Mouse (Mus musculus): ENCODE results near the gene Akt2. TPM values are rescaled to one million over a fixed set of nuclear protein-coding genes. Genes with fewer than 3 reads are reported as not detected.
A peak's percentile ranks its signal among the peaks of the same experiment; 100 is the strongest.

The Akt2 gene
- total and polyA plus RNA-seq, 3 experiments, result 73.5 to 127 TPM; not detected in 1

GRCm38 (mm10) chr7:27674522-27675221 lies 83.3 kb downstream of the Akt2 start, which contains the start of gene Map3k10 (continued):
- no peak for TF ChIP-seq CTCF (IDR thresholded peaks at IDR 0.05 in 2 of 3, conservative IDR thresholded peaks at IDR 0.05 in 1 of 3; ENCODE audit: control insufficient read depth in 1 of 3, insufficient read depth in 1 of 3, low read depth in 2 of 3, low read length in 3 of 3, poor library complexity in 1 of 3, severe bottlenecking in 1 of 3)
- TF ChIP-seq ETS1 (IDR thresholded peaks at IDR 0.05; ENCODE audit: low read depth, low read length), result no peak
- peak; percentile 66; the same call in 1 of the 2 replicates for TF ChIP-seq MXI1 (IDR thresholded peaks at IDR 0.05; ENCODE audit: low read depth, low read length)
- no peak for TF ChIP-seq ZC3H11A (IDR thresholded peaks at IDR 0.05; ENCODE audit: low read depth, low read length)

GRCm38 (mm10) chr7:27675222-27675612 lies 83.9 kb downstream of the Akt2 start:
- Histone ChIP-seq H3K36me3 (ENCODE audit: control insufficient read depth in 1 of 2, insufficient read depth in 2 of 2, low read length in 2 of 2) (peaks cover 0 to 13% of the 10 kb centered on the region in 2 experiments; a peak in 2 of 4 replicates), H3K4me3 (ENCODE audit: control insufficient read depth in 1 of 2, insufficient read depth in 1 of 2, low read depth in 2 of 2, low read length in 2 of 2) (peak overlapping the region; percentile 71 to 99), H3K27ac (ENCODE audit: control insufficient read depth, low read depth, low read length) (peak overlapping the region; percentile 100), H3K79me2 (ENCODE audit: control insufficient read depth, insufficient read depth, low read length, poor library complexity) (peaks cover 10% of the 10 kb centered on the region), H3K4me1 (ENCODE audit: control insufficient read depth in 1 of 2, insufficient read depth in 2 of 2, low read length in 2 of 2) (peaks cover 2 to 21% of the 10 kb centered on the region in 2 experiments; a peak in 3 of 4 replicates), H3K9me3 (replicated peaks; ENCODE audit: insufficient read depth, low read length) (no peaks in the 10 kb centered on the region), H3K9ac (ENCODE audit: control insufficient read depth, low read depth, low read length, poor library complexity, severe bottlenecking) (peak overlapping the region; percentile 99), H3K27me3 (ENCODE audit: control insufficient read depth in 1 of 2, insufficient read depth in 2 of 2, low read length in 2 of 2) (no peaks in the 10 kb centered on the region)
- DNase-seq (ENCODE audit: low read depth, low spot score), result peak; percentile 79
- TF ChIP-seq USF1 (IDR thresholded peaks at IDR 0.05; ENCODE audit: low read depth, low read length) (no peak), ELF1 (IDR thresholded peaks at IDR 0.05; ENCODE audit: low read depth, low read length) (no peak), MYC (IDR thresholded peaks at IDR 0.05; ENCODE audit: low read depth, low read length) (no peak; the same call in none of the 2 replicates), MXI1 (IDR thresholded peaks at IDR 0.05; ENCODE audit: low read depth, low read length) (no peak; the same call in 1 of the 2 replicates), GATA1 (IDR thresholded peaks at IDR 0.05; ENCODE audit: low read depth, low read length) (no peak), CHD1 (IDR thresholded peaks at IDR 0.05; ENCODE audit: low read depth, low read length) (no peak), MAFK (IDR thresholded peaks at IDR 0.05; ENCODE audit: borderline replicate concordance, low read depth, low read length) (no peak), ZNF384 (IDR thresholded peaks at IDR 0.05; ENCODE audit: low read depth, low read length) (no peak), MAZ (IDR thresholded peaks at IDR 0.05; ENCODE audit: low read depth, low read length) (no peak), NELFE (IDR thresholded peaks at IDR 0.05; ENCODE audit: low read depth, low read length) (peak; percentile 31; the same call in 1 of the 2 replicates), GABPA (IDR thresholded peaks at IDR 0.05; ENCODE audit: low read depth, low read length) (no peak), SMC3 (IDR thresholded peaks at IDR 0.05; ENCODE audit: low read depth, low read length) (no peak), JUND (IDR thresholded peaks at IDR 0.05; ENCODE audit: low read depth, low read length) (no peak), ZC3H11A (IDR thresholded peaks at IDR 0.05; ENCODE audit: low read depth, low read length) (no peak), ETS1 (IDR thresholded peaks at IDR 0.05; ENCODE audit: low read depth, low read length) (no peak), SIN3A (IDR thresholded peaks at IDR 0.05; ENCODE audit: low read length) (0 out of 2 replicates have a peak, but pooled peaks have one; percentile 8), MEF2A (IDR thresholded peaks at IDR 0.05; ENCODE audit: extremely low read depth, insufficient replicate concordance, low read depth, low read length, poor library complexity, severe bottlenecking) (no peak), NRF1 (IDR thresholded peaks at IDR 0.05; ENCODE audit: insufficient read depth, low read depth, low read length, poor library complexity, severe bottlenecking) (peak; percentile 72), CTCF (IDR thresholded peaks at IDR 0.05 in 2 of 3, conservative IDR thresholded peaks at IDR 0.05 in 1 of 3; ENCODE audit: control insufficient read depth in 1 of 3, insufficient read depth in 1 of 3, low read depth in 2 of 3, low read length in 3 of 3, poor library complexity in 1 of 3, severe bottlenecking in 1 of 3) (no peak)
